Mouse (Mus musculus) cerebellum, adult 2 months (tissue): ENCODE results near the gene Frmd5.

Source experiments
- CTCF ChIP-seq: fragments of 200-500 bp; IDR thresholded peaks from 2 replicates; pipeline ENCODE4 v1.5.1; 2011; ENCODE audit warnings: low read depth, mild to moderate bottlenecking, control low read depth, low read length, moderate library complexity, borderline replicate concordance; ENCODE audit not compliant: insufficient read depth
- POLR2A ChIP-seq: fragments of 200-500 bp; IDR thresholded peaks from 2 replicates; pipeline ENCODE4 v1.6.1; 2011; ENCODE audit warnings: low read length, control low read depth, borderline replicate concordance; ENCODE audit not compliant: insufficient read depth

GRCm38 (mm10) chr2:121658123-121658767 lies 148.6 kb downstream of the Frmd5 start:
- TF ChIP-seq POLR2A (no peak), CTCF (no peak)
